Mouse (Mus musculus) embryonic fibroblast, embryonic 13.5 days (primary cell): ENCODE data around the gene Itgal.

Experiments
- CTCF ChIP-seq: IDR thresholded peaks from 2 replicates; pipeline ENCODE4 v1.5.1; 2011; ENCODE audit warnings: mild to moderate bottlenecking, control low read depth, low read length, moderate library complexity, borderline replicate concordance; ENCODE audit not compliant: insufficient read depth
- POLR2A ChIP-seq: IDR thresholded peaks from 2 replicates; pipeline ENCODE4 v1.6.1; 2011; ENCODE audit warnings: low read depth, mild to moderate bottlenecking, control low read depth, low read length, moderate library complexity

DNA sequence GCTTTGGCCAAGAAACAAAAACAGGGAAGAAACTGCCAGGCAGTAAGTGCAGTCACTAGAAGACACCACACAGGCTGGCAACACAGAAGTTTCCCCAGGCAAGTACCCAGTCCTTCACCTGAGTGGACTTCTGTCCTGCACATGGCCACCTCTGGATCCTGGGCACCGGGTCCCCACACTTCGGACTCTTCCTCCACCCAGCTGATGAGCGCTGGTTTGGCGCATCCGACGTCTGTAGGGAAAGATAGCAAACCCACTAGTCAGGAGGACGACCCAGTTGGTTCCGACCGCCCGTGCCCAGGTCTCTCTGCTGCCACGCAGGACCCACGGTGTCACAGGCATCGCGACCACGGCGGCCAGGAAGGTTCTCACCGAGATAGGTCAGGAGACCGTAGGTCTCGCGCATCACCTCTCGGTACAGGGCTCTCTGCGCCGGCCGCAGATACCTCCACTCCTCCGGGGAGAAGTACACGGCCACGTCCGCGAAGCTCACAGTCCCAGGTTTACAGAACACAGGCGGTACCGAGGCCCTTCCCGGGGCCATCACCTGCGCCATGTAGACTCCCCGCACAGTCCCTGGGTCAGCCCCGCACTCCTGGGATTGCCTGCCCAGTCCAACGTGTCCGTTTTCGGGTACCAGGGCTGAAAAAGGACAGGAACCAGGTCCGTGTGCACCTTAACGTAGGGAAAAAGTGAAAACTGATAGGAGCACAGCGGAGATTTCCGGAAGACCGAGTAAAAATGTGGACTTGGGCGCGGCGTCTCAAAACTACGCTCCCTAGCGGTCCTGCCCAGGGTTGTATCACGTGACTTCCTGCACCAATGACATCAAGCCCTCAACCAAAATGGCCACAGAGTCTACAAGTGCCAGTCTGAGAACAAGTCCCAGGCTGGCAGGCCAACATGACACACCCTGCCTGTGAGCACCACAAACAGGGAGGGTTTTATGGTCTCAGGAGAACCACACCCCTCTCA is 79.5 kb downstream of the Itgal start, which contains the start of gene Zfp747:
- TF ChIP-seq CTCF = peak; percentile 43; the same call in 1 of the 2 replicates
- peak; percentile 89 for TF ChIP-seq POLR2A
